Mouse (Mus musculus): ENCODE measurements at regions not wholly inside any gene's neighbourhood (a gene's known extent, or its start where the extent isn't known, plus 50 kb on each side); places are given as distances from the start of the nearest gene placed in this dataset.

DNA sequence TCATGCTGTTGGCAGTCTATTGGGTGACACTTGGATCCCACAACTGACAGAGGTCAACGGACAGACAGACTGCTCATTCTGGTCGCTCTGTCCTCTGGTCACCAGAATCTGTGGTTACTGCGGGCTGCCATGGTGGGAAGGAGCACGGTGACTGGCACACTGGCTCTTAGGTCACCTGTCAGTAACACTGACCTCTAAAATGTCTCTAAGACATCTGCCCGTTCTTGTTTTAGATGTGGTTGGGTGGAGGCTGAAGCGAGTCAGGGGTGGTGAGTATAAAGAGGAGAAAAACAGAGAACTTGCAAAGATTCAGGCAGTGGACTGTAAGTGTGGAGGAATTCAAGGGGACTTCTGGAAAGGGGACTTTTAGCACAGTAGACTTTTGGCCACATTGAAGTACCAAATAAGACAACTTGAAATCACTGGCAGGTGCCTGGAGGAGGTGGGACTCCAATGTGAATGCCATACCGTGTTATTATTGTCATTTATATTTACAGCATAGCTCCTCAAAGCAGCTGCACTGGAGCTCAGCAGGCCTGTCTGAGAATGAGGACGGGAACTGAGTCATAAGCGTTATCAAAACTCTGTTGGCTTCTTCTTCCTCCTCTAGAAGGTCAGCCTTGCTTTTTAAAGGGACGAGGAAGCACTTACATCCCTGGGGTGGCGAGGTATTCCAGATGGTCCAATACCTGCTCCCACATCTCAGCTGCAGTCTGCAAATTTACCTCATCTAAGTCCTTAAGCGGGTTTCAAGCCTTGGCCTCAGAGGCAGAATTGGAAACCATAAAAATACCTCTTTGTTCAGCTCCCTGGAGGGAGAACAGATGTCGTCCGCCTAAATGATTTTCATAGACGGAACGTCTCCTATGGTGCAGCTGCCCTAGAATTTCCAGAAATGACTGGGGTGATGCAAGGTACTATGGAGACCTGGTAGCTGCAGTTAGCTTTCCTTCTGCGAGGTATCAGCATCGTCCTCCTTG is 351.3 kb downstream of the Nuak1 start:
- DNase-seq (ENCODE audit: low spot score in 2 of 2), result no peak

DNA sequence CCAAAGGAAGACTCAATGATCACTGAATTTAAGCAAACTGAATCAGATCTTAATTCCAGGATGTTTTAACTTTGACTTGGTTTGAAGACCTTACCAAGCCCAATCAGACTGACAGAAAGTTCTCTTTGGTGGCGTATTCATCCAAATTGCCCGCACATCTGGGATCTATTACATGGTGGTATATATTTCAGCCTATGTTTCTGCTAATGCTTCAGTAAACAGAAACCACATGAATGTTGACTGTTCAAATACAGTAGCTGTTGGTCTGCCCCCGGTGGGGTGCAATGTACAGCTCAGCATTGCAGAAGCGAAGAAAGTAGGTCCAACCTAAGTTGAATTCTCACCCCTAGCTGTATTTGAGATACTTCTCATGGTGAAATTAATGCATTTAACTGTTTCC is 346.5 kb downstream of the Nuak1 start:
- no peak for DNase-seq (ENCODE audit: low spot score in 2 of 2)

GRCm38 (mm10) chr10:84097196-84097595 is 343.2 kb downstream of the Nuak1 start:
- DNase-seq (ENCODE audit: low spot score in 2 of 2), result no peak

GRCm38 (mm10) chr10:84103985-84104384 is 336.4 kb downstream of the Nuak1 start:
- no peak for DNase-seq (ENCODE audit: low spot score in 2 of 2)

- no peak for DNase-seq (ENCODE audit: low spot score in 2 of 2)
These were observed 335.8 kb downstream of the Nuak1 start for GRCm38 (mm10) chr10:84104556-84104955.

DNA sequence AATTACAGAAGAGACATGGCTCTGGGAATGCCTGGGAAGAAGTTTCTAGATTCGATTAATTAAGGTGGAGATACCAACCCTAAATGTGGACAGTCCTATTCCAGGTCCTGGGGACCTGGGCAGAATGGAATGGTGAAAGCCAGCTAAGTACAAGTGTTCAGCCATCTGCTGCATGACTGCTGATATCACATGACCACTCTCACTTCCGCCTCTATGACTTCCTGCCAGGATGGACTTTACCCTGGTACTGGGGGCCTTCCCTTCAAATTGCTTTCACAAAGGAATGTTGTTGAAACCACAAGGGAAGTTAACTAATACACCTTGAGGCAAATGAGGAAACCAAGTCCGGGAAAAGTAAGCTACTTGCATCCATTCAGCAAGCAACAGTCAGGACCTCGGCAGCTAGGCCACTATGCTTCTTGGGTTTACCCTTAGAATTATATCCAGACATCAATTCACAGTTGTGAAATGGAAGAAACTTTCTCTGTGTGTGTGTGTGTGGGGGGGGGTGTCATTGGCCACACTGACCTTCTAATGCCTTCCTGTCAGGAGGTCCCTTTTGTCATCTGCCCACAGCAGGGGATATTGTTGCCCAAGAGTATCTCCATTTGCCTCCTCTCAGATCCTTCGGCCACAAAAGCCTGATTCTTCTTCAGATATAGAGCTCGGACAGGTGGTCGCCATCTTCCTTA is 330.6 kb downstream of the Nuak1 start:
- no peak for DNase-seq (ENCODE audit: low spot score in 2 of 2)

DNA sequence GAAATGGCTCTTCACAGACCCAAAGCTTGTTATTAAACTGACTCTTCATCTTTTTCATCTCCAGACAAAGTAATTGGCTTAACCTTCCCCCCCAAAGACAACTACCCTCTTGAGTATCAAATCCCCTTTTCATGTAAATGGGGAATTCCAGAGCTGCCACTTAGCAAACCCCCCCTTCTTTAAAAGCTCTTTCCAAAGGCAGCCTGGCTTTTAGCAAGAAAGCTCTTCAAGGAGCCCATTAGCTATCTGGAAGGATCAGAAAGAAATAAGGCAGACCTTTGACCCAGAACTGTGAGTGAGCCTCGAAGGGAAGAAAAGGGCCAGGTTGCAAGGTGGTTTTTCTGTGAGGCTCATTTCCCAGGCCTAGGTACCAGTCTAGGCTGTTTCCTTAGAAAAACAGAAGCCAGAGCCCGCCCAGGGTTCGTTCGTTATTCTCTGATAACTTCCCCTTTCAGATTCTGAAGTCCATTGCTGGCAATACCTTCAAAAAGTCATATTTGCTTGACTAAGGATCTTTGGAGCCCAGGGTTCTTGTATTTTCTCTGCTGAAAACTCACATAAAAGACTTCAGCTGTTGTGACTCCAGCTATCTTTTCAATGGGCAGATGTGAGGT is 329.9 kb downstream of the Nuak1 start:
- no peak for DNase-seq (ENCODE audit: low spot score in 2 of 2)

GRCm38 (mm10) chr10:84111502-84111901 is 328.9 kb downstream of the Nuak1 start:
- no peak for DNase-seq (ENCODE audit: low spot score in 2 of 2)

DNA sequence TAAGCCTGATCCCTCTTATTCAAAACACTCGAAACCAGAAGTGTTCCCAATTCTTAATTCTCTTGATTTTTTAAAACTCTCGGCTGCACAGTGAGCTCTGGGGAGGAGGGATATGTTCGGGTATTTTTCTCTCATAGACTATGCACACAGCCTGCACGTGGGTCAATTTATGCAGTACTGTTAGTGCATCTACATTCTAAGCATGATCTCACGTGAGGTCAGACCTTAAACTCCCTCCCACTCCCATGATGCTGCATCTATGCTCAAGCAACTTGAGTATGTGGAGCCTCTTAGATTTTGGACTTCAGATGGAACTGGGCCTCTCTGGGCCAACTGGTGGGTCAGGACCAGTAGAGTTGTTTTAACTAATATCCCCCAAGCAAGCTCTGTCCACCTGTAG is 328.5 kb downstream of the Nuak1 start:
- no peak for DNase-seq (ENCODE audit: low spot score in 2 of 2)

GRCm38 (mm10) chr10:84119952-84120550 is 320.3 kb downstream of the Nuak1 start:
- DNase-seq (ENCODE audit: low spot score in 2 of 2), result peak in 1 of 2 experiments; percentile 54

- DNase-seq (ENCODE audit: low spot score in 2 of 2), result no peak
These were observed 303.3 kb downstream of the Nuak1 start for GRCm38 (mm10) chr10:84137019-84137658.

DNA sequence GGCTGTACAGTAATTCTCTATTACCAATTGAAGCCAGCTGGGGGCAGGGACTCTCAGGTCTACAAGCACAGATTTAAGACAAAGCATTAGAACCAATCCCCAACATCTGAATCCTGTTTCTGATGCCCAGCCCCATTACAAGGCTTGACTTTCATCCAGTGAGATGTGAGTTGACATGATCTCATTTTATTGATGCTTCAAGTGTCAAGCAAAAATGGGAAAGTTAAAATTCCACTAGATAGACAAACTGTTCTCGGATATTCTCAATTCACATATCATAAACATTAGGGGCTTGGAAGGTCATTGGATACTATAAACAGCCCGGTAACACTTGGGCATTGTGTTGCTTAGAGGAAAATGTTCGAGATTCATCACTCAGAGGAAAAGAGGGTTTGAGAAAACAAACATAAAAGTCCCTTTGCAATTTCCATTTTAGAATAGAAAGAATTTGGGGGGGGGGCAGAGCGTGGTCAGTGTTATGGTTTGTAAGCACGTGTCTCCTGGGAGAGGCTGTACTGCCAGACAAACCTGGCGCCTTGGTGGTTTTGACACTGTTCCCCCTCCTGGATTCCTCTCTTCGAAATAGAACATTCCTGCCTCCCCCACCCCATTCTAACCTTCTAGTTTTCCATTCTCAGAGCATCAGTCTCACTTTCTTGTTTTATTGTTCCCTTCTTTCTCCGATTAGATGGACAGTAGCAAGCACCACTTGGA is 297.5 kb downstream of the Nuak1 start:
- DNase-seq (ENCODE audit: low spot score in 2 of 2), result no peak

DNA sequence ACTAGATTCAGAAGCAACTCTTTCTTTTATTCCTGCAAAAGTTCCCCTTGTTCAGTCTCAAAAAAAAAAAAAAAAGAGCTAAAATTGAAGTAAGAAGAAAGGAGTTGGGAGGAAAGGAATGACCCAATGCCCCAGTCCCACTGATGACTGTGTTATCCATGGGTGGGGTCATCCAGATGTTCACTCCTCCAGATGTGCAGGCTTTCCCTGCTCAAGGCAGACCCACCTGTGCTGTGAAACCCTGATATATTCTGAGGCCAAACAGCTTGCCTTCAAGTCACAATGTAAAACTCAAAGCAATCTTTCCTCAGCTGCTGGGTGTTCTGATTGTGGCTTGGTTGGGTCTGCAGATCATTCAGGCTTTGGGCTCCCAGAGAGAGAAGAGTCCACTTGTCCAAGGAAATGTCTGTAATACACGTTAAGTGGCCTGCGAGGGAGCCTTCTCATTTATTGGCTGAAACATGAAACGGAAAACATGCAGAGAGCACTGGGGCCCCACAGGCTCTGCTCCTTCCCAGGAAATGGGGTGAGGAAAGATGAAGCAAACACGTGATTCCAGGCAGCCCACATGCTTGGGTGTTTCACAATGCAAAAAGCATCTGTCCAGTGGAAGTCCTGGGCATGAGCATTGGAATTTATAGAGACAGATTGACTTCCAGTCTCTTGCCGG is 296.6 kb downstream of the Nuak1 start:
- DNase-seq (ENCODE audit: low spot score in 2 of 2), result no peak

DNA sequence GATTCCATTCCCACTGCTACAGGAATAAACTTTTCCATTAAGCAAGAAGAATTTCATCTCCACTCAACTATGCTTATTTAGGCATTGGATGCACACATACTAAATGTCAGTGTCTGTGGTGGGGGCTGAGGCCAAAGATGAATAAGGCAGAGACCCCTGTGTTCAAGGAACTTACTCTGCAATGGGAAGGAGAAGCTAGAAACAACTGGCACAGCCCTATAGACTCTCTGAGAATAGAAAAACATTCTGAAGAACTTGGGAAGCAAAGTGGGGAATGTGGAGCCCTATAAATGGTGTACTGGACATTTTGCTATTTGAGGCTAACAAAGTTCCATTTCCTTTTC is 296.1 kb downstream of the Nuak1 start:
- DNase-seq (ENCODE audit: low spot score in 2 of 2), result no peak

GRCm38 (mm10) chr10:84147305-84147984 is 293.0 kb downstream of the Nuak1 start:
- no peak for DNase-seq (ENCODE audit: low spot score in 2 of 2)

- DNase-seq (ENCODE audit: low spot score in 2 of 2), result no peak
These were observed 276.6 kb downstream of the Nuak1 start for GRCm38 (mm10) chr10:84163752-84164151.

DNA sequence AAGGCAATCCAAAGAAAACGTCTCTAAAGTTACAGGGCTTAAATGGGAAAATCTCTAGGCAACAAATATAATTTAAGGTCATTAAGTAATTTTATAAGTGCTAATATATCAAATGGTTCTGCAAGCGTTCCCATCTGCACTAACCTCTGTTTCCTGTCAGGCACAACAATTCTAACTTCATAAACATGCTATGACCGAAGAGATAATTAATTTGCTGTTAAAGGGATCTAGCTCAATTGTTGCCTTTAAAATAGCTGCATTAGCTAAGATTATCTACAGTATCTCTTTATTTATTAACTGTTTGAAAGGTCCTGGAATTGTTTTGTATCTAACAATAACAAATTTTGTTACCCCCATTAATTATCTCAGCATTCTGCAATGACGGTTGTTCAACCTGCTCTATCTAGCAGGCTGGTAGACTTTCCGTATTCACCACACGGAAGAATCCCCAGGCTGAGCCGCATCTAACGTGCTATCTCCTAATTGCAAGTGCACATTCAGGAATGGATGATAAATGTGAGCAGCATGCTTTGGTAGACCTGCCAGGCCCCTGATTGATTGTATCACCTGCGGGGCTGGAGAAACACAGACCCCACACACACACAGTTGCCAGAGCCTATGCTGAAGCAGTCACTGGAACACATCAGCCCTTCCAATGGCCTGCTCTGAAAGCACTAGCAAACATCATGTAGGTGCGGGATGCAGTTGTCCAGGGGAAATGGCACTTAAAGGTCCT is 274.4 kb downstream of the Nuak1 start:
- peak in 1 of 2 experiments; percentile 51 for DNase-seq (ENCODE audit: low spot score in 2 of 2)

DNA sequence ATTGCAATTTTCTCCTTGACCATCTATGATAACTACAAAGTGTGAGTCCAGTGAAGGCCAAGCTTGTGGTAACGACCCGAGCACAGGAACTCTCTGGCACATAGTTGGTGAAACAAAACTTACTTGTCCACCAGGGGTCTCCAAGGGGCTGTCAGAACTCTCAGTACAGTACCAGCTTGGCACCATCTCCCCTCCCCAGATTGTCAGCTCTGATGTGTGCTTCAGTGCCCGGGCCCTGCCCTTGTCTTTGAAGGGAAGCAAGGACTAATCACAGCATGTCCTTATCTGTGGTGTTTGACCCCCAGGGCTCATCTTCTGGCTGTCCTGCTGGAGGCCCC is 273.9 kb downstream of the Nuak1 start:
- DNase-seq (ENCODE audit: low spot score in 2 of 2), result peak in 1 of 2 experiments; percentile 55

DNA sequence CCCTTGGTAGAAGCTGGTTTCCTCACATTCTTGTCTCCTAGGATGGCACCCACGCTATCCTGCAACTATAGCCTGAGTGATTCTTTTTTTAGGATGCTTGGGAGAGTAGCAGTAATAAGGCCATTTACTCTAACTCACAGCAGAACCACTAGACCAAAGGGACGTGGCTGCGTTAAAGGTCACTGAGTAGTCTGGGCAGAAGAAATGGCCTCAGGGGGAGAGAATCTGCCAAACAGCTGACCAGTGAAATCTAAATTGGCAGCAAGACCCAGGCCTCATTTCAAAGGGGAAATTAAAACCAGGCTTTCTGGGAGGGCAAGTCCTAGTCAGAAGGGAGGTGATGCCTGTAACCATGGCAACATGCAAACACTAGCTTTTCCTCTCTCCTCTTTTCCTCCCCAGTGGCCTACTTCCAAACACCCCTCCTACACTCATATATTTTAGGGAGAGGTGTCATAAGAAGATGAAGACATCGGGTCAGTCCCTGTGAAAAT is 267.5 kb downstream of the Nuak1 start:
- DNase-seq (ENCODE audit: low spot score in 2 of 2), result peak; percentile 28 to 59
